Mouse (Mus musculus): ENCODE measurements at regions not wholly inside any gene's neighbourhood (a gene's known extent, or its start where the extent isn't known, plus 50 kb on each side); places are given as distances from the start of the nearest gene placed in this dataset.

DNA sequence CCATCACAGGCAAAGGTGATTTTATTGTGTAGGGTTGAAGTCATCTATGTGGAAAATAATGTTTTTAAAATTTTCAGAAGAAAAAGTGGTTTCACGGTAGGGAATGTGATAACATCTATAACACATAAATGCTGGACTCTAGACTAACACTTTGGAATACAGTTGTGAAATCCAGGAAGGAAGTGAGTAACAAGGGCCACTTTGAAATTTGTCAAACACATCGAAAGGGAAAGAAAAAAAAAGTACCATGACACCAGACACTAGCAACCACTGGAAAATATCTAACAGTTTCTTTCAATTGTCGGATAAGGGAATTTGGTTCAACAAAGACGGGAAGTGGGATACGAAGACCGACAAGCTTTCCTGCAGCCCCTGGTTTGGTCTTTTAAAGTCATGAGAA, 181.7 kb upstream of the Btg1 start:
- H3K27ac ChIP-seq (ENCODE audit: control insufficient read depth, low read depth, low read length): no peak overlapping the region

DNA sequence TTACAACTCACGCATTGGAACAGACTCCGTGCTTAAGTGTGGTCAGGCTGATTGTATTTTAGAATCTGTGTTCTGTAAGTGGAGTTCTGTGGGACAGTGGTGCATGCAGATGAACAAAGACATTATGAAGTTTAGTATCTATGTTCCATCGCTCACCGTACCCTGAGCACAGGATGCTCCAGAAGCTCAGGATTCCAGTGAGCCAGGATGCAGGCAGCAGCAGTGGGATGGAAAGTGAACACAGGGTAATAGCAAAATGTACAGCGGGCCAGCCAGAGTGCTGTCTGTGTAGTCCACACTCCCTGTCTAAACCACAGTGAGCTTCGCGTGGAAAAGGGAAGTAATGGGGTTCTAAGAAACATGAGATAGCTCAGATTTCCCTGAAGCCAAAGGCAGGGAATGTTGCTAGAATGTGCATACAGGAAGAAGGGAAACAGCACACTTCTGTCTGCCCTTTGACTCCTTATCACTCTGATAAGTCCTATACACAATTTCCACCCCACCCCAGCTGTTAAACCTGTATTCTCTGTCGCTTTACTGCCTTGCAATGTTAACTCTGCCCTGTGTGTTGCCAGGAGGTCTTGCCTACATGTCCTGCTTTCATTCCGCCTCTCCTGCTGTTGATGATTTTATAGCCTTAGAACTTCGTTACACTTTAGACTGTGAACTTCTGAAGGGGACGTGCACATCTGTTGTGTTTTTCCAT, 178.3 kb upstream of the Btg1 start:
- Histone ChIP-seq H3K9ac (ENCODE audit: control insufficient read depth, low read depth, low read length, poor library complexity, severe bottlenecking) (no peak overlapping the region), H3K27ac (ENCODE audit: control insufficient read depth, low read depth, low read length) (no peak overlapping the region), H3K36me3 (ENCODE audit: control insufficient read depth in 1 of 2, insufficient read depth in 2 of 2, low read length in 2 of 2) (no peaks in the 10 kb centered on the region), H3K4me3 (ENCODE audit: control insufficient read depth in 1 of 2, insufficient read depth in 1 of 2, low read depth in 2 of 2, low read length in 2 of 2) (no peak overlapping the region), H3K9me3 (replicated peaks; ENCODE audit: insufficient read depth, low read length) (no peaks in the 10 kb centered on the region), H3K79me2 (ENCODE audit: control insufficient read depth, insufficient read depth, low read length, poor library complexity) (no peaks in the 10 kb centered on the region), H3K4me1 (ENCODE audit: control insufficient read depth in 1 of 2, insufficient read depth in 2 of 2, low read length in 2 of 2) (no peaks in the 10 kb centered on the region), H3K27me3 (ENCODE audit: control insufficient read depth in 1 of 2, insufficient read depth in 2 of 2, low read length in 2 of 2) (no peaks in the 10 kb centered on the region)
- no peak for TF ChIP-seq SIN3A (IDR thresholded peaks at IDR 0.05; ENCODE audit: low read length)
- TF ChIP-seq GABPA (IDR thresholded peaks at IDR 0.05; ENCODE audit: low read depth, low read length): no peak
- TF ChIP-seq MAZ (IDR thresholded peaks at IDR 0.05; ENCODE audit: low read depth, low read length): no peak
- no peak for TF ChIP-seq CHD2 (IDR thresholded peaks at IDR 0.05; ENCODE audit: low read length)
- TF ChIP-seq ZC3H11A (IDR thresholded peaks at IDR 0.05; ENCODE audit: low read depth, low read length): no peak
- TF ChIP-seq ZNF384 (IDR thresholded peaks at IDR 0.05; ENCODE audit: low read depth, low read length): no peak
- TF ChIP-seq CHD1 (IDR thresholded peaks at IDR 0.05; ENCODE audit: low read depth, low read length): no peak
- TF ChIP-seq RAD21 (IDR thresholded peaks at IDR 0.05; ENCODE audit: low read depth, low read length): no peak
- no peak for TF ChIP-seq USF2 (IDR thresholded peaks at IDR 0.05; ENCODE audit: borderline replicate concordance in 1 of 2, insufficient read depth in 1 of 2, low read depth in 1 of 2, low read length in 2 of 2)
- no peak for TF ChIP-seq NRF1 (IDR thresholded peaks at IDR 0.05; ENCODE audit: insufficient read depth, low read depth, low read length, poor library complexity, severe bottlenecking)
- no peak for TF ChIP-seq MXI1 (IDR thresholded peaks at IDR 0.05; ENCODE audit: low read depth, low read length)
- TF ChIP-seq NELFE (IDR thresholded peaks at IDR 0.05; ENCODE audit: low read depth, low read length): no peak
- no peak for TF ChIP-seq MEF2A (IDR thresholded peaks at IDR 0.05; ENCODE audit: extremely low read depth, insufficient replicate concordance, low read depth, low read length, poor library complexity, severe bottlenecking)
- TF ChIP-seq GATA1 (IDR thresholded peaks at IDR 0.05; ENCODE audit: low read depth, low read length): no peak
- TF ChIP-seq TBP (IDR thresholded peaks at IDR 0.05; ENCODE audit: low read depth, low read length): no peak
- no peak for TF ChIP-seq RCOR1 (IDR thresholded peaks at IDR 0.05; ENCODE audit: low read depth, low read length)
- TF ChIP-seq USF1 (IDR thresholded peaks at IDR 0.05; ENCODE audit: low read depth, low read length): no peak
- TF ChIP-seq ELF1 (IDR thresholded peaks at IDR 0.05; ENCODE audit: low read depth, low read length): no peak
- TF ChIP-seq E2F4 (IDR thresholded peaks at IDR 0.05; ENCODE audit: borderline replicate concordance, low read depth, low read length): no peak
- TF ChIP-seq CTCF (IDR thresholded peaks at IDR 0.05 in 2 of 3, conservative IDR thresholded peaks at IDR 0.05 in 1 of 3; ENCODE audit: control insufficient read depth in 1 of 3, insufficient read depth in 1 of 3, low read depth in 2 of 3, low read length in 3 of 3, poor library complexity in 1 of 3, severe bottlenecking in 1 of 3): no peak
- no peak for DNase-seq (ENCODE audit: low read depth, low spot score)

More for the DNA sequence above, 181.7 kb upstream of the Btg1 start:
- Histone ChIP-seq H3K9ac (ENCODE audit: control insufficient read depth, low read depth, low read length, poor library complexity, severe bottlenecking) (no peak overlapping the region), H3K4me1 (ENCODE audit: control insufficient read depth in 1 of 2, insufficient read depth in 2 of 2, low read length in 2 of 2) (no peaks in the 10 kb centered on the region), H3K27me3 (ENCODE audit: control insufficient read depth in 1 of 2, insufficient read depth in 2 of 2, low read length in 2 of 2) (no peaks in the 10 kb centered on the region), H3K36me3 (ENCODE audit: control insufficient read depth in 1 of 2, insufficient read depth in 2 of 2, low read length in 2 of 2) (no peaks in the 10 kb centered on the region), H3K79me2 (ENCODE audit: control insufficient read depth, insufficient read depth, low read length, poor library complexity) (no peaks in the 10 kb centered on the region), H3K4me3 (ENCODE audit: control insufficient read depth in 1 of 2, insufficient read depth in 1 of 2, low read depth in 2 of 2, low read length in 2 of 2) (no peak overlapping the region), H3K9me3 (replicated peaks; ENCODE audit: insufficient read depth, low read length) (no peaks in the 10 kb centered on the region)
- TF ChIP-seq UBTF (IDR thresholded peaks at IDR 0.05; ENCODE audit: borderline replicate concordance, insufficient read depth, low read depth, low read length): no peak
- TF ChIP-seq POLR2AphosphoS5 (IDR thresholded peaks at IDR 0.05; ENCODE audit: borderline replicate concordance, low read depth, low read length): no peak
- no peak for TF ChIP-seq E2F4 (IDR thresholded peaks at IDR 0.05; ENCODE audit: borderline replicate concordance, low read depth, low read length)
- TF ChIP-seq CHD1 (IDR thresholded peaks at IDR 0.05; ENCODE audit: low read depth, low read length): no peak
- TF ChIP-seq KAT2A (conservative IDR thresholded peaks at IDR 0.05; ENCODE audit: low read depth, low read length): no peak
- TF ChIP-seq ETS1 (IDR thresholded peaks at IDR 0.05; ENCODE audit: low read depth, low read length): no peak
- no peak for TF ChIP-seq ZKSCAN1 (IDR thresholded peaks at IDR 0.05; ENCODE audit: low read depth, low read length)
- TF ChIP-seq CHD2 (IDR thresholded peaks at IDR 0.05; ENCODE audit: low read length): no peak
- no peak for TF ChIP-seq GATA1 (IDR thresholded peaks at IDR 0.05; ENCODE audit: low read depth, low read length)
- TF ChIP-seq USF2 (IDR thresholded peaks at IDR 0.05; ENCODE audit: borderline replicate concordance in 1 of 2, insufficient read depth in 1 of 2, low read depth in 1 of 2, low read length in 2 of 2): no peak
- no peak for TF ChIP-seq POLR2AphosphoS2 (IDR thresholded peaks at IDR 0.05; ENCODE audit: low read length)
- DNase-seq (ENCODE audit: low read depth, low spot score): no peak
